Mouse (Mus musculus): ENCODE measurements around the gene Uncx.

GRCm38 (mm10) chr5:139541151-139542042 lies 1.9 kb upstream of the Uncx start:
- TF ChIP-seq CTCF (conservative IDR thresholded peaks at IDR 0.05; ENCODE audit: low read length) (no peak), NANOG (IDR thresholded peaks at IDR 0.05; ENCODE audit: borderline replicate concordance, low read length) (no peak)

Measured in E14TG2a.4 (cell line).